Mouse (Mus musculus) kidney, postnatal 0 days (tissue): ENCODE data around the gene Enthd1. TPM values are rescaled to one million over a fixed set of nuclear protein-coding genes. Genes with fewer than 3 reads are reported as not detected.

ENCODE experiments used
- ATAC-seq: fragments of 200-750 bp; cut with Nextera tagmentation; replicated peaks from 2 replicates; pipeline ENCODE4 v1.8.0; 2017; ENCODE audit warnings: low read depth, moderate number of reproducible peaks, moderate TSS enrichment, moderate library complexity; ENCODE audit not compliant: low FRiP score
- DNase-seq: peaks from one replicate; pipeline ENCODE4 v3.0.0-alpha.2; 2016; ENCODE audit warnings: low spot score
- H3K27ac ChIP-seq: fragments of 300-500 bp; sonication (generic); 2 replicates; pipeline ENCODE4 v1.5.1; 2014; ENCODE audit warnings: mild to moderate bottlenecking
- H3K27me3 ChIP-seq: fragments of 300-500 bp; sonication (generic); 2 replicates; pipeline ENCODE4 v1.6.1; 2014; ENCODE audit warnings: low read length, mixed read lengths; ENCODE audit not compliant: insufficient read depth
- H3K36me3 ChIP-seq: fragments of 300-500 bp; sonication (generic); 2 replicates; pipeline ENCODE4 v1.6.1; 2014; ENCODE audit warnings: low read length, mixed read lengths; ENCODE audit not compliant: insufficient read depth
- H3K4me1 ChIP-seq: fragments of 300-500 bp; sonication (generic); replicated peaks from 2 replicates; pipeline ENCODE4 v1.6.1; 2014; ENCODE audit warnings: antibody characterized with exemption, low read length, mixed read lengths; ENCODE audit not compliant: insufficient read depth
- H3K4me2 ChIP-seq: fragments of 300-500 bp; sonication (generic); 2 replicates; pipeline ENCODE4 v1.6.1; 2014; ENCODE audit warnings: mild to moderate bottlenecking, low read length, moderate library complexity, mixed read lengths
- H3K4me3 ChIP-seq: fragments of 300-500 bp; sonication (generic); replicated peaks from 2 replicates; pipeline ENCODE4 v1.5.1; 2014; ENCODE audit warnings: low read depth, low read length
- H3K9ac ChIP-seq: fragments of 300-500 bp; sonication (generic); 2 replicates; pipeline ENCODE4 v1.6.1; 2014; ENCODE audit warnings: low read depth, low read length
- H3K9me3 ChIP-seq: fragments of 300-500 bp; sonication (generic); replicated peaks from 2 replicates; pipeline ENCODE4 v1.6.1; 2016; ENCODE audit warnings: low read length, inconsistent platforms, mixed read lengths
- CTCF ChIP-seq: IDR thresholded peaks from 2 replicates; pipeline ENCODE4 v1.5.1; 2016; ENCODE audit warnings: antibody characterized with exemption, low read depth, mild to moderate bottlenecking, moderate library complexity
- WGBS: fragments of 180-500 bp; shearing (Covaris S2); extraction: QIAGEN DNeasy Blood & Tissue Kit; methylation state at CpG from one replicate; pipeline ENCODE4 v1.1.7; 2014; 5-methylcytosine and 5-hydroxymethylcytosine counted together
- polyA plus RNA-seq: library from polyadenylated mRNA; unstranded; fragments of >200 nt; fragmentation: Nextera tagmentation; extraction: Ambion mirVana; gene quantifications from 2 replicates; pipeline ENCODE4 v1.2.1, GENCODE M21; 2015

The Enthd1 gene
- polyA plus RNA-seq, 1 experiment from 2014 or later = not detected

DNA sequence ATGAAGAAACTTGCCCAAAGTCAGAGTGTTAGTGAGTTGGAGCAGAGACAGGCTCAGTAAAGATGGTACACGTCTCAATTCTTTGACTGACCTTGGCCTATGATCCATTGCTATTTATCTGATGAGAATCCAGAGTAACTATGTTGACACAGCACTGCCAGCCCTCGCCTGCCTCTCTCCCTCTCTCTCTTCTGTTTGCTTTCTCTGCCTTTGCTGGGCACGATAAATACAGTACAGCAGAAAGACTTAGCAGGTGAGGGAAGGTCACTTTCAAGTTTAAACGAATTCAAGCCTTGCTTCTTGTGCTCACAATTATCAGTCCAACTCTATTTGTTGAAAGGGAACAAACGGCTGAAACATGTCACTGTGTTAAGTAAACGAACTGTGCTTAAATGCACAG lies 19.5 kb downstream of the Enthd1 start:
- no peaks in the 10 kb centered on the region for H3K9me3 ChIP-seq
- H3K27ac ChIP-seq = no peak overlapping the region
- H3K27me3 ChIP-seq = no peaks in the 10 kb centered on the region
- TF ChIP-seq CTCF = no peak
- 48% methylated on average over 6 of the region's 6 CpGs for WGBS
- ATAC-seq = no peak
- DNase-seq = no peak
- no peak overlapping the region for H3K4me2 ChIP-seq
- no peaks in the 10 kb centered on the region for H3K36me3 ChIP-seq
- H3K4me3 ChIP-seq = no peak overlapping the region
- no peak overlapping the region for H3K9ac ChIP-seq
- no peaks in the 10 kb centered on the region for H3K4me1 ChIP-seq

DNA sequence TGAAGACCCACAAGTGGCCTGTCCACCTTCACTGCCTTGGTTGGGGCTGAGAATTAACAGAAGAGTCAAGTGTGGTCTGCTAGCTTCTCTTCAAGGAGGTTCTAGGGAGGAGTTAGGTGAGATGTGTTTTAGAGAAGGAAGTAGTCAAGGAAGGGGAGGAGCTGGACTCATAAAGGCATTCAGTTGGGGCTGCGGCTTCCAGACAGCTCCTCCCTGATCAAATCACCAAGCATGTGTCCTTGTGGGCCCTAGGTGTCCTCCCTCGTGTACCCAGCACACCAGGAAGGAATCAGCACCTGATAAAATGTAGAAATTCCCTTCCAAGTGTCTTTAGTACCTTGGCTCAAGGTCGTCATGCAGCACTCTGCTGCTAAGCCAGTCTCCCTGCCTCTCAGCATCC lies 20.8 kb downstream of the Enthd1 start:
- Histone ChIP-seq H3K27ac (no peak overlapping the region), H3K4me2 (no peak overlapping the region), H3K4me1 (no peaks in the 10 kb centered on the region), H3K9ac (no peak overlapping the region), H3K36me3 (no peaks in the 10 kb centered on the region), H3K4me3 (no peak overlapping the region), H3K27me3 (no peaks in the 10 kb centered on the region), H3K9me3 (no peaks in the 10 kb centered on the region)
- 52% methylated on average over 3 of the region's 3 CpGs for WGBS
- ATAC-seq = no peak
- DNase-seq = no peak
- no peak for TF ChIP-seq CTCF

DNA sequence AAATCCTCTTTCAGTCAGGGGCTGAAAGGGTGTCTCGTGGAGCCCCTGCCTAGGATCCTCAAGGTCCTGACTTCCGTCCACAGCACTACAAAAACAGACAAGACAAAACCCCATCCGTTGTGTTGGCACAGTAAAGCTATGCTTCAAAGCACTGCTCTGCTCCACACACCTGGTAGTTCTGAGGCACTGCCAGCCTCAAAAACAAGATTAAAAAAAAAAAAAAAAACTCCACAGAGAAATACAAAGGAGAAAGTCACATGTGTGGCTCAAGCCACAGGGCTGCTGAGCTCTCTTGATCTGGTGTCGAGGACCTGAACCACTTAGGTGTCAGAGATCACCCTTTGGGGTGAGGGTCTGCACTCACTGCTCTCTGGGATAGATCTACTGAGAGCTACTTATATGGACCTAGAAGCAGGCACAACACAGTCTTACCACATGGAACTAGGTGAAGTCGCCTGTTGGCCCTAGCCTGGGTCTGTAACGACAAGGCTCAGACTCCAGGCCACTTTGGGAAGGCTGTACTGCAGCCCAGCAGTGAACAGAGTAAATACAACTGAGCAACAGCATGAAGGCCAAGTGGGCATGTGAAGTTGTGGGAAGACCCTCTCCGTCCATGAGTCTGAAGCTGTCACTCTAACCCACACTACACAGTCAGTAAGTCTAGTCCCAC lies 26.1 kb downstream of the Enthd1 start:
- TF ChIP-seq CTCF = no peak
- ATAC-seq (no peak), DNase-seq (no peak)
- no peak overlapping the region for H3K27ac ChIP-seq
- no peak overlapping the region for H3K4me3 ChIP-seq
- H3K27me3 ChIP-seq = no peaks in the 10 kb centered on the region
- H3K9ac ChIP-seq = no peak overlapping the region
- no peaks in the 10 kb centered on the region for H3K9me3 ChIP-seq
- H3K36me3 ChIP-seq = no peaks in the 10 kb centered on the region
- no peak overlapping the region for H3K4me2 ChIP-seq
- WGBS = 78% methylated on average over 7 of the region's 7 CpGs
- no peaks in the 10 kb centered on the region for H3K4me1 ChIP-seq

DNA sequence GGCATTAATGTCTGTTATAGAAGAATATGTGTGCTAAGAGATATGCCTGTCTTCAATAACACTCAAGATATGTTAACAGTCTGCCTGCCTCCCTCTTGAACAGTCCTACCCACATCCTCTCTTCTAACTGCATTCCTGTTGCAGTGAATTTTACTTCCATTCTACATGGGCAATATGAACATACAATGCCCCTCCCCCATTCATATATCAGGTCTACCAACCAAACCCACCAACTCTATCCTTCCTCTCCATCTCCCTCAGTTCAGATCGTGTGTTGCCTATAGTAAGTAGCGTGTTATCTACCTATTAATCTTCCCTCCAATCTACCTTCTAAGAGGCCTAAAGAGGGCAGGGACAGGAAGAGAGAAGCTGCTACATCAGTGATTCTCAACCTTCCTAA lies 26.9 kb downstream of the Enthd1 start:
- 81% methylated on average over 2 of the region's 2 CpGs for WGBS
- Histone ChIP-seq H3K4me2 (no peak overlapping the region), H3K27me3 (no peaks in the 10 kb centered on the region), H3K27ac (no peak overlapping the region), H3K36me3 (no peaks in the 10 kb centered on the region), H3K4me1 (no peaks in the 10 kb centered on the region), H3K9me3 (no peaks in the 10 kb centered on the region), H3K9ac (no peak overlapping the region), H3K4me3 (no peak overlapping the region)
- TF ChIP-seq CTCF = no peak
- DNase-seq (no peak), ATAC-seq (no peak)

DNA sequence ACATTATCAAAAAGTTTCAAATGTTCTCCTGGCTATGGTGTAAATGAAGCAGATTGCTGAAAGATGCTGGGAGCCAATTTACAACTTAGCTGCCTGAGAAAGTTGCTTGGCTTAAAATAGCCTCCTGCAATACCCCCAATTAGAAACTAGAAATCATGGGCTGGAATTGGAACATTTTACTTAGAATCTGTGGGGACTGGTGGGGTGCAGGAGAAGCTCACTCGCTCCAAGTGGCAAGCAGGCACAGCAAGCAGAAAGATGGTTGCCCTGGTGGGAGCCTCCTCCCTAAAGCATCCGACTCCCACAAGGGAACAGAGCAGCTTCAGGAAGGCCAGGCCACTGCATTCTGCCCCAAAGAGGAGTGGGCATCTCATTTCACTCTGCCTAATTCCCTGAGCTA lies 28.9 kb downstream of the Enthd1 start:
- Histone ChIP-seq H3K4me1 (no peaks in the 10 kb centered on the region), H3K27me3 (no peaks in the 10 kb centered on the region), H3K9ac (no peak overlapping the region), H3K36me3 (no peaks in the 10 kb centered on the region), H3K9me3 (no peaks in the 10 kb centered on the region), H3K27ac (no peak overlapping the region), H3K4me2 (no peak overlapping the region), H3K4me3 (no peak overlapping the region)
- DNase-seq = no peak
- ATAC-seq = no peak
- 55% methylated on average over 2 of the region's 2 CpGs for WGBS
- no peak for TF ChIP-seq CTCF

DNA sequence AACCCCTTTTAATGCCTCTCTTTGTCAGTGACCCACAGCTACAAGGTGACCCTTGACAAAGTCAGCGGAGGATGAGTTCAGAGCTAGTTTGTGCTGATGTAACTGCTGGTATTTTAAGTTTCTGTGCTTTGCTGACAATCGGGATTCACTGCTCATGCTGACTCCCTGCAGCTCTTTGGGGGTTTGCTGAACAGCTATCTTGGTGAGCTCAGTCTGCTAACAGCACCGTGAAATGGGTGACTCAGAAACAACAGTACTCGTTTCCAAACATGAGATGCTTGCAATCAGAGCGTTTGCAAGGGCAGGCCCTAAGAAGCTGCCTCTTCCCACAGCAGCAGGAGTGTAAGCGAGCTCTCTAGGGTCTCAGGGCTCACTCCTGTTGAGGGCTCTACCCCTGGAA lies 31.7 kb downstream of the Enthd1 start:
- Histone ChIP-seq H3K4me3 (no peak overlapping the region), H3K27ac (no peak overlapping the region), H3K36me3 (no peaks in the 10 kb centered on the region), H3K4me2 (no peak overlapping the region), H3K9ac (no peak overlapping the region), H3K27me3 (no peaks in the 10 kb centered on the region), H3K9me3 (no peaks in the 10 kb centered on the region), H3K4me1 (no peaks in the 10 kb centered on the region)
- DNase-seq = no peak
- ATAC-seq = no peak
- WGBS = 58% methylated on average over 6 of the region's 6 CpGs
- TF ChIP-seq CTCF = no peak
